Mouse (Mus musculus) small intestine, adult 2 months (tissue): ENCODE data around the gene Lrrc9.

Experiments
- CTCF ChIP-seq: fragments of 200-500 bp; IDR thresholded peaks from 2 replicates; pipeline ENCODE4 v1.5.1; 2012; ENCODE audit warnings: low read depth, mild to moderate bottlenecking, control low read depth, inconsistent platforms, low read length, moderate library complexity, mixed read lengths; ENCODE audit not compliant: insufficient replicate concordance, insufficient read length; ENCODE audit errors: extremely low read depth
- POLR2A ChIP-seq: fragments of 200-500 bp; IDR thresholded peaks from 2 replicates; pipeline ENCODE4 v1.6.1; 2012; ENCODE audit warnings: low read depth, mild to moderate bottlenecking, control low read depth, inconsistent platforms, low read length, moderate library complexity

GRCm38 (mm10) chr12:72441839-72442576, at the start of gene Lrrc9:
- TF ChIP-seq POLR2A: no peak
- TF ChIP-seq CTCF: no peak
